Comparison of ENCODE assay signal across 17 mouse cellular contexts in genomic region chr1:73055206-73055605, GRCm38 (mm10). TPM values are rescaled to one million over a fixed set of nuclear protein-coding genes. Genes with fewer than 3 reads are reported as not detected.
DNase-seq lines count a peak whose midpoint lies in the region; ATAC-seq and TF ChIP-seq lines count a peak whose summit lies in the region.
"Had no signal": no experiment of that assay in that cellular context is flagged by ENCODE, and none has a peak within 500 bp of the region (broad histone marks: within the 10 kb centered on the region; RNA-seq: fewer than 3 reads in every experiment).

No protein-coding gene starts in this region.

- WGBS in midbrain, embryonic 14.5 days: 50% methylated on average over 6 of the region's 6 CpGs
- 72% methylated on average over 6 of the region's 6 CpGs for WGBS in heart, embryonic 11.5 days (ENCODE audit: insufficient replicate concordance)

- no peak overlapping the region for H3K4me2 ChIP-seq in midbrain, embryonic 14.5 days (ENCODE audit: low read length)
- no peak overlapping the region for H3K4me2 ChIP-seq in heart, embryonic 11.5 days
- H3K4me2 ChIP-seq: embryonic facial prominence, embryonic 13.5 days; liver, embryonic 15.5 days had no signal

- H3K4me3 ChIP-seq in G1E (ENCODE audit: low read depth, low read length): no peak overlapping the region
- no peak overlapping the region for H3K4me3 ChIP-seq in midbrain, embryonic 14.5 days (replicated peaks; ENCODE audit: low read depth, low read length)
- no peak overlapping the region for H3K4me3 ChIP-seq in heart, embryonic 11.5 days (ENCODE audit: low read depth, low read length)
- H3K4me3 ChIP-seq: embryonic facial prominence, embryonic 13.5 days; heart, adult 2 months; limb, embryonic 10.5 days; liver, embryonic 15.5 days had no signal

- H3K27me3 ChIP-seq in G1E (ENCODE audit: insufficient read depth, low read length): peaks cover 1% of the 10 kb centered on the region; the same call in 1 of the 2 replicates
- H3K27me3 ChIP-seq in midbrain, embryonic 14.5 days (ENCODE audit: control insufficient read depth, insufficient read depth, low read length): no peaks in the 10 kb centered on the region
- H3K27me3 ChIP-seq in heart, embryonic 11.5 days (ENCODE audit: control insufficient read depth, insufficient read depth, low read length): no peaks in the 10 kb centered on the region
- H3K27me3 ChIP-seq: embryonic facial prominence, embryonic 13.5 days had no signal

- H3K36me3 ChIP-seq in G1E (replicated peaks): no peaks in the 10 kb centered on the region
- H3K36me3 ChIP-seq in midbrain, embryonic 14.5 days (ENCODE audit: control insufficient read depth, insufficient read depth, low read length): no peaks in the 10 kb centered on the region
- no peaks in the 10 kb centered on the region for H3K36me3 ChIP-seq in heart, embryonic 11.5 days (ENCODE audit: control insufficient read depth, insufficient read depth, low read length)
- H3K36me3 ChIP-seq: embryonic facial prominence, embryonic 13.5 days; limb, embryonic 10.5 days; liver, embryonic 15.5 days had no signal

- no peak for DNase-seq in G1E (ENCODE audit: low spot score)
- DNase-seq in brain, adult 2 months (ENCODE audit: low read depth, low spot score): peak; percentile 37
- peak; percentile 70 to 72 for DNase-seq in cerebellum, postnatal 14 days
- peak; percentile 29 for DNase-seq in midbrain, embryonic 14.5 days
- DNase-seq in right cerebral cortex, postnatal 4 days: no peak
- DNase-seq in kidney, adult 18-20 months: no peak
- DNase-seq: adrenal gland, postnatal 10 days; heart, adult 2 months; heart, postnatal 36 days; kidney, adult 2 months; spleen, adult 18-20 months had no signal

- no peak overlapping the region for H3K9ac ChIP-seq in midbrain, embryonic 14.5 days (replicated peaks; ENCODE audit: low read length)
- H3K9ac ChIP-seq in heart, embryonic 11.5 days (ENCODE audit: low read depth, low read length): no peak overlapping the region
- H3K9ac ChIP-seq: embryonic facial prominence, embryonic 13.5 days; liver, embryonic 15.5 days had no signal

- no peaks in the 10 kb centered on the region for H3K9me3 ChIP-seq in G1E (replicated peaks)
- no peaks in the 10 kb centered on the region for H3K9me3 ChIP-seq in midbrain, embryonic 14.5 days (ENCODE audit: control insufficient read depth, low read length)
- no peaks in the 10 kb centered on the region for H3K9me3 ChIP-seq in heart, embryonic 11.5 days (replicated peaks; ENCODE audit: control insufficient read depth, low read length)
- H3K9me3 ChIP-seq: embryonic facial prominence, embryonic 13.5 days; limb, embryonic 10.5 days; liver, embryonic 15.5 days had no signal

- H3K4me1 ChIP-seq in G1E (ENCODE audit: insufficient read depth, low read depth, low read length): peaks cover 15% of the 10 kb centered on the region
- 0 out of 2 replicates have a peak, but pooled peaks cover 3% of the 10 kb centered on the region for H3K4me1 ChIP-seq in midbrain, embryonic 14.5 days (ENCODE audit: control insufficient read depth, insufficient read depth, low read length)
- no peaks in the 10 kb centered on the region for H3K4me1 ChIP-seq in heart, embryonic 11.5 days (ENCODE audit: control insufficient read depth, insufficient read depth, low read length)
- H3K4me1 ChIP-seq: embryonic facial prominence, embryonic 13.5 days had no signal

- no peak overlapping the region for H3K27ac ChIP-seq in midbrain, embryonic 14.5 days (replicated peaks; ENCODE audit: low read depth, low read length)
- no peak overlapping the region for H3K27ac ChIP-seq in heart, embryonic 11.5 days (ENCODE audit: low read depth, low read length)
- H3K27ac ChIP-seq: embryonic facial prominence, embryonic 13.5 days; heart, adult 2 months; liver, embryonic 15.5 days had no signal

- no peak for TF ChIP-seq CTCF in G1E (IDR thresholded peaks at IDR 0.05; ENCODE audit: low read depth, low read length)

- 0 out of 2 replicates have a peak, but pooled peaks have one; percentile 15 for ATAC-seq in G1E (ENCODE audit: extremely low read depth, insufficient number of reproducible peaks, low FRiP score, poor library complexity, severe bottlenecking)
- ATAC-seq in midbrain, embryonic 14.5 days (ENCODE audit: low FRiP score, low TSS enrichment): no peak; the same call in 1 of the 2 replicates
- ATAC-seq in heart, embryonic 11.5 days (replicated peaks; ENCODE audit: insufficient number of reproducible peaks, low FRiP score, low TSS enrichment): no peak
- ATAC-seq: forebrain, embryonic 16.5 days had no signal

RNA-seq across cellular contexts. Expression of gene Tnp1, which starts 39.5 kb away (rescaled TPM):
- not detected in 2 replicates for total RNA-seq in G1E (2014; fragmentation: Nextera tagmentation)
- total RNA-seq in G1E (2017): not detected in 2 replicates
- not detected in 2 replicates for polyA plus RNA-seq in G1E (2012)
- not detected in 2 replicates for polyA plus RNA-seq in midbrain, embryonic 14.5 days (2014; fragmentation: Nextera tagmentation; extraction: Ambion mirVana)
- polyA plus RNA-seq in heart, embryonic 11.5 days (2014; fragmentation: Nextera tagmentation; extraction: Ambion mirVana): not detected in 2 replicates
- total RNA-seq: adrenal gland, postnatal 10 days; heart, adult 2 months; heart, postnatal 36 days had no signal
- polyA plus RNA-seq: embryonic facial prominence, embryonic 13.5 days; forebrain, embryonic 16.5 days; limb, embryonic 10.5 days; liver, embryonic 15.5 days; urinary bladder, adult 2 months had no signal

Comparison
In these comparisons a context has a peak if more than half of its experiments do, and no peak if none do; other contexts are left out.
1. DNase-seq: peak in brain, adult 2 months (single experiment), cerebellum, postnatal 14 days (2 of 2) and midbrain, embryonic 14.5 days (single experiment); none in G1E (single experiment), right cerebral cortex, postnatal 4 days (single experiment) and kidney, adult 18-20 months (single experiment).